Comparison of ENCODE assay signal across 9 mouse cellular contexts in genomic region chr16:35155391-35156305, GRCm38 (mm10). TPM values are rescaled to one million over a fixed set of nuclear protein-coding genes. Genes with fewer than 3 reads are reported as not detected.
DNase-seq lines count a peak whose midpoint lies in the region; ATAC-seq lines count a peak whose summit lies in the region.
"Had no signal": no experiment of that assay in that cellular context is flagged by ENCODE, and none has a peak within 500 bp of the region (broad histone marks: within the 10 kb centered on the region; RNA-seq: fewer than 3 reads in every experiment).

No protein-coding gene starts in this region.

- WGBS in intestine, embryonic 15.5 days = 1% methylated on average over 80 of the region's 87 CpGs
- WGBS in limb, embryonic 11.5 days = 2% methylated on average over 78 of the region's 87 CpGs
- 1% methylated on average over 84 of the region's 87 CpGs for WGBS in midbrain, embryonic 10.5 days

- H3K36me3 ChIP-seq in intestine, embryonic 15.5 days = no peaks in the 10 kb centered on the region
- no peaks in the 10 kb centered on the region for H3K36me3 ChIP-seq in limb, embryonic 11.5 days (ENCODE audit: control insufficient read depth, insufficient read depth, low read length)
- no peaks in the 10 kb centered on the region for H3K36me3 ChIP-seq in midbrain, embryonic 10.5 days
- H3K36me3 ChIP-seq in splenic B cell, adult 2 months (ENCODE audit: control insufficient read depth, insufficient read depth, low read length, poor library complexity, severe bottlenecking) = no peaks in the 10 kb centered on the region

- H3K4me3 ChIP-seq in intestine, embryonic 15.5 days (replicated peaks) = peak overlapping the region; percentile 74
- H3K4me3 ChIP-seq in limb, embryonic 11.5 days (ENCODE audit: low read depth, low read length) = peak overlapping the region; percentile 62
- H3K4me3 ChIP-seq in midbrain, embryonic 10.5 days = peak overlapping the region; percentile 79

- DNase-seq in adrenal gland, postnatal 14 days = peak; percentile 67
- peak; percentile 78 to 79 for DNase-seq in cerebellum, postnatal 10 days
- DNase-seq in heart, adult 11 months = peak; percentile 95
- DNase-seq in limb, embryonic 11.5 days (ENCODE audit: low spot score) = peak; percentile 69
- DNase-seq in midbrain, embryonic 10.5 days (ENCODE audit: low spot score) = peak; percentile 71
- peak; percentile 14 for DNase-seq in splenic B cell, adult 2 months (ENCODE audit: low read depth, low spot score)
- no peak for DNase-seq in MN1 (ENCODE audit: low spot score)

- H3K9me3 ChIP-seq in intestine, embryonic 15.5 days = no peaks in the 10 kb centered on the region
- no peaks in the 10 kb centered on the region for H3K9me3 ChIP-seq in limb, embryonic 11.5 days (ENCODE audit: control insufficient read depth, low read length)
- H3K9me3 ChIP-seq in midbrain, embryonic 10.5 days (replicated peaks) = no peaks in the 10 kb centered on the region

- peak overlapping the region; percentile 98 for H3K4me2 ChIP-seq in intestine, embryonic 15.5 days (replicated peaks)
- H3K4me2 ChIP-seq in limb, embryonic 11.5 days (ENCODE audit: low read depth, severe bottlenecking) = peak overlapping the region; percentile 96

- ATAC-seq in intestine, embryonic 15.5 days = peak; percentile 58
- 0 out of 2 replicates have a peak, but pooled peaks have one; percentile 18 for ATAC-seq in limb, embryonic 11.5 days (ENCODE audit: insufficient number of reproducible peaks, low FRiP score, low TSS enrichment, low read depth)

- peak overlapping the region; percentile 73 for H3K9ac ChIP-seq in intestine, embryonic 15.5 days
- peak overlapping the region; percentile 70 for H3K9ac ChIP-seq in limb, embryonic 11.5 days (ENCODE audit: low read length)

- peak overlapping the region; percentile 80 for H3K27ac ChIP-seq in intestine, embryonic 15.5 days
- H3K27ac ChIP-seq in limb, embryonic 11.5 days (replicated peaks; ENCODE audit: low read depth, low read length) = no peak overlapping the region
- H3K27ac ChIP-seq in midbrain, embryonic 10.5 days (replicated peaks) = peak overlapping the region; percentile 86

- peaks cover 56% of the 10 kb centered on the region for H3K27me3 ChIP-seq in intestine, embryonic 15.5 days (replicated peaks)
- H3K27me3 ChIP-seq in limb, embryonic 11.5 days (ENCODE audit: control insufficient read depth, insufficient read depth, low read length) = peaks cover 46% of the 10 kb centered on the region
- peaks cover 88% of the 10 kb centered on the region for H3K27me3 ChIP-seq in midbrain, embryonic 10.5 days (ENCODE audit: low read depth, poor library complexity, severe bottlenecking)
- no peaks in the 10 kb centered on the region for H3K27me3 ChIP-seq in splenic B cell, adult 2 months (ENCODE audit: control insufficient read depth, insufficient read depth, low read length, poor library complexity, severe bottlenecking)

- peaks cover 36% of the 10 kb centered on the region for H3K4me1 ChIP-seq in intestine, embryonic 15.5 days (replicated peaks)
- H3K4me1 ChIP-seq in limb, embryonic 11.5 days (ENCODE audit: control insufficient read depth, insufficient read depth, low read length) = peaks cover 9% of the 10 kb centered on the region
- peaks cover 53% of the 10 kb centered on the region for H3K4me1 ChIP-seq in midbrain, embryonic 10.5 days

RNA-seq across cellular contexts. Expression of gene Adcy5, which starts 1.0 kb away (rescaled TPM):
- 6.3 and 8.9 TPM in 2 replicates for total RNA-seq in adrenal gland, postnatal 14 days (2021)
- polyA plus RNA-seq in intestine, embryonic 15.5 days (2015; fragmentation: Nextera tagmentation; extraction: Ambion mirVana) = 2.0 and 2.8 TPM in 2 replicates
- polyA plus RNA-seq in limb, embryonic 11.5 days (2014; fragmentation: Nextera tagmentation; extraction: Ambion mirVana) = 1.5 and 1.6 TPM in 2 replicates
- polyA plus RNA-seq in midbrain, embryonic 10.5 days (2016; fragmentation: Nextera tagmentation; extraction: Ambion mirVana) = 0.72 and 1.8 TPM in 2 replicates
- total RNA-seq: common myeloid progenitor, adult 5-6 weeks had no signal
